Mouse (Mus musculus): ENCODE measurements around the gene Dlx6. TPM values are rescaled to one million over a fixed set of nuclear protein-coding genes. Genes with fewer than 3 reads are reported as not detected.

The Dlx6 gene
- polyA plus RNA-seq, 1 experiment = 12.3 TPM

DNA sequence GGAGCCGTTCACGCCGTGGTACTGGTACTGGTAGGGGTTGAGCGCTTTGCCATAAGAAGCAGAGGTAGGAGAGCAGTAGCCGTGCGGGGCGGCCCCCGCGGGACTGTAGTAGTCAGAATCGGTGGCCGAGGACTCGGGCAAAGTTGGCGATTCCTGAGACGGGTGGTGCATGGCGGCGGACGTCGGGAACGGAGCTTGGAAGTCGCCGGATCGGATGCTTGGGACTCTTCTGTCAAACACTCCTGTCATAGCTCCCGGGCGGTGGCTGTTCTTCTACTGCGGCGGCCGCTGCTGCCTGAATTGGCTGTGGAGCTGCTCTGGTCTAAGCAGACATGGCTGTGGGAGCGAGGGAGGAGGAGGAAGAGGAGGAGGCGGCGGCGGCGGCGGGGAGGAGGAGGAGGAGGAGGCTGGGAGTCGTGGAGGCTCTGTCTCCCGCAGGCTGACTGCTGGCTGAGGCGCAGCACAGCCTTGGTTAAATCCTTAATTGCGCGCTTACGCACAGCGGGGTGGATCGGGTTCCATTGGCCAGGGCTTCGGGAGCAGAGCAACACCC lies 18.6 kb downstream of the Dlx6 start, which contains the start of gene Dlx5:
Dlx5 (minus strand) TSS at position 448 of the 553 bp plus-strand sequence.
- H3K4me1 ChIP-seq (ENCODE audit: control insufficient read depth, insufficient read depth, low read length) = peaks cover 11% of the 10 kb centered on the region

GRCm38 (mm10) chr6:6882266-6882797 lies 19.2 kb downstream of the Dlx6 start:
- TF ChIP-seq POLR2A (IDR thresholded peaks at IDR 0.05; ENCODE audit: control insufficient read depth, low read depth, low read length) (no peak), CTCF (IDR thresholded peaks at IDR 0.05; ENCODE audit: control insufficient read depth, insufficient read depth, insufficient replicate concordance, low read depth, low read length) (no peak)
- Histone ChIP-seq H3K27ac (ENCODE audit: control insufficient read depth, insufficient read depth, low read depth, low read length) (no peak overlapping the region), H3K36me3 (ENCODE audit: control insufficient read depth, insufficient read depth, low read length) (no peaks in the 10 kb centered on the region), H3K27me3 (ENCODE audit: control insufficient read depth, insufficient read depth, low read length) (peaks cover 2% of the 10 kb centered on the region; the same call in 1 of the 2 replicates), H3K4me1 (ENCODE audit: control insufficient read depth, insufficient read depth, low read length) (peaks cover 11% of the 10 kb centered on the region), H3K4me3 (ENCODE audit: control insufficient read depth, low read depth, low read length) (no peak overlapping the region; the same call in 1 of the 2 replicates)

More for the DNA sequence above, 18.6 kb downstream of the Dlx6 start, which contains the start of gene Dlx5:
- Histone ChIP-seq H3K36me3 (ENCODE audit: control insufficient read depth, insufficient read depth, low read length) (no peaks in the 10 kb centered on the region), H3K27me3 (ENCODE audit: control insufficient read depth, insufficient read depth, low read length) (peaks cover 2% of the 10 kb centered on the region; the same call in 1 of the 2 replicates), H3K27ac (ENCODE audit: control insufficient read depth, insufficient read depth, low read depth, low read length) (no peak within 1 kb of the TSS), H3K4me3 (ENCODE audit: control insufficient read depth, low read depth, low read length) (peak within 1 kb of the TSS; percentile 72)
- TF ChIP-seq CTCF (IDR thresholded peaks at IDR 0.05; ENCODE audit: control insufficient read depth, insufficient read depth, insufficient replicate concordance, low read depth, low read length) (no peak), POLR2A (IDR thresholded peaks at IDR 0.05; ENCODE audit: control insufficient read depth, low read depth, low read length) (no peak)

GRCm38 (mm10) chr6:6884897-6885296 lies 21.8 kb downstream of the Dlx6 start:
- H3K36me3 ChIP-seq (ENCODE audit: control insufficient read depth, insufficient read depth, low read length) = no peaks in the 10 kb centered on the region
- no peak overlapping the region for H3K27ac ChIP-seq (ENCODE audit: control insufficient read depth, insufficient read depth, low read depth, low read length)
- H3K27me3 ChIP-seq (ENCODE audit: control insufficient read depth, insufficient read depth, low read length) = no peaks in the 10 kb centered on the region
- peaks cover 7% of the 10 kb centered on the region for H3K4me1 ChIP-seq (ENCODE audit: control insufficient read depth, insufficient read depth, low read length)
- no peak overlapping the region for H3K4me3 ChIP-seq (ENCODE audit: control insufficient read depth, low read depth, low read length)
- TF ChIP-seq CTCF (IDR thresholded peaks at IDR 0.05; ENCODE audit: control insufficient read depth, insufficient read depth, insufficient replicate concordance, low read depth, low read length) = peak; percentile 60; the same call in 1 of the 2 replicates
- no peak for TF ChIP-seq POLR2A (IDR thresholded peaks at IDR 0.05; ENCODE audit: control insufficient read depth, low read depth, low read length)

- Histone ChIP-seq H3K4me1 (ENCODE audit: control insufficient read depth, insufficient read depth, low read length) (peaks cover 4% of the 10 kb centered on the region), H3K27me3 (ENCODE audit: control insufficient read depth, insufficient read depth, low read length) (no peaks in the 10 kb centered on the region), H3K27ac (ENCODE audit: control insufficient read depth, insufficient read depth, low read depth, low read length) (no peak overlapping the region), H3K36me3 (ENCODE audit: control insufficient read depth, insufficient read depth, low read length) (no peaks in the 10 kb centered on the region), H3K4me3 (ENCODE audit: control insufficient read depth, low read depth, low read length) (no peak overlapping the region)
- TF ChIP-seq CTCF (IDR thresholded peaks at IDR 0.05; ENCODE audit: control insufficient read depth, insufficient read depth, insufficient replicate concordance, low read depth, low read length) (no peak), POLR2A (IDR thresholded peaks at IDR 0.05; ENCODE audit: control insufficient read depth, low read depth, low read length) (no peak)
Measured at GRCm38 (mm10) chr6:6886225-6886624, 23.1 kb downstream of the Dlx6 start.

GRCm38 (mm10) chr6:6890047-6890446 lies 26.9 kb downstream of the Dlx6 start:
- no peaks in the 10 kb centered on the region for H3K4me1 ChIP-seq (ENCODE audit: control insufficient read depth, insufficient read depth, low read length)
- TF ChIP-seq POLR2A (IDR thresholded peaks at IDR 0.05; ENCODE audit: control insufficient read depth, low read depth, low read length) (no peak), CTCF (IDR thresholded peaks at IDR 0.05; ENCODE audit: control insufficient read depth, insufficient read depth, insufficient replicate concordance, low read depth, low read length) (no peak)
- no peaks in the 10 kb centered on the region for H3K27me3 ChIP-seq (ENCODE audit: control insufficient read depth, insufficient read depth, low read length)
- H3K27ac ChIP-seq (ENCODE audit: control insufficient read depth, insufficient read depth, low read depth, low read length) = no peak overlapping the region
- no peaks in the 10 kb centered on the region for H3K36me3 ChIP-seq (ENCODE audit: control insufficient read depth, insufficient read depth, low read length)
- no peak overlapping the region for H3K4me3 ChIP-seq (ENCODE audit: control insufficient read depth, low read depth, low read length)

DNA sequence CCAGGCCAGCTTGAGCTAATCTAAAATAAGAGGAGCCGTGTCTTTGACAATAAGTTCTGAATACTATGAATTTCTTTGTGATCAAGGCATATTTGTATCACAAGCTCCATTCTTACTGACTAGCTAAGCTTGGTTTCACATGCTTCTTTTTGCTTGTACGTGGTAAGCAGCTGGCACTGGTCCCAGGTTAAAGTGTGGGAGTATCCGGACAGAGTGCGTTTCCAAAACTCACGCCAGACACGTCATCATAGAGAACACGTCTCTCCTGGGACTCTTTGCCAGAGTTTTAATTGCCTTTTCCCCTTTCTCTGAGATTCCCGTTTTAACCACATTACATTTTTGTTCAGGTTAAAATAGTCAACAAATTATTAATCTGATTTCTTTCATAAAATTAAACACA lies 46.5 kb downstream of the Dlx6 start:
- Histone ChIP-seq H3K36me3 (ENCODE audit: control insufficient read depth, insufficient read depth, low read length) (no peaks in the 10 kb centered on the region), H3K4me1 (ENCODE audit: control insufficient read depth, insufficient read depth, low read length) (peaks cover 2% of the 10 kb centered on the region), H3K27me3 (ENCODE audit: control insufficient read depth, insufficient read depth, low read length) (no peaks in the 10 kb centered on the region), H3K27ac (ENCODE audit: control insufficient read depth, insufficient read depth, low read depth, low read length) (no peak overlapping the region), H3K4me3 (ENCODE audit: control insufficient read depth, low read depth, low read length) (no peak overlapping the region)
- TF ChIP-seq CTCF (IDR thresholded peaks at IDR 0.05; ENCODE audit: control insufficient read depth, insufficient read depth, insufficient replicate concordance, low read depth, low read length) = no peak
- TF ChIP-seq POLR2A (IDR thresholded peaks at IDR 0.05; ENCODE audit: control insufficient read depth, low read depth, low read length) = no peak

DNA sequence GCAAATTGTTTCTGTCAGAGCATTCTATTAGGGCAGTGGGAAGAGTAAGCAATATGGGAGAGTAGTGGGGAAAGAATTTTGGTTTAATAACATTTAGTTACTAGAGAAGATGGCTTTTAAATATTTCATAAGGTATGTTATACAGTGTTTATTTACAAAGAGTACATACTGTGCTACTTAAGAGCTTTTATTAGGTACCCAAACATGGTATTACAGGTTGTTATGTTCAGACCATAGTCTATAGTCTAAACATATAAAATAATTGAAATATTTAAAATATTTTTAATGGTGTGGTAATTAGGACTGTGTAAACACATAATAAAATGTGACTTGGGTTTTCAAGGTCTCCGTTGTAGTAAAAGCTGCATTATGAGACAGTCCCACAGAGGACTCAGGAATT lies 51.2 kb downstream of the Dlx6 start:
- Histone ChIP-seq H3K4me1 (ENCODE audit: control insufficient read depth, insufficient read depth, low read length) (peaks cover 2% of the 10 kb centered on the region; the same call in 1 of the 2 replicates), H3K4me3 (ENCODE audit: control insufficient read depth, low read depth, low read length) (no peak overlapping the region), H3K36me3 (ENCODE audit: control insufficient read depth, insufficient read depth, low read length) (no peaks in the 10 kb centered on the region), H3K27me3 (ENCODE audit: control insufficient read depth, insufficient read depth, low read length) (no peaks in the 10 kb centered on the region), H3K27ac (ENCODE audit: control insufficient read depth, insufficient read depth, low read depth, low read length) (no peak overlapping the region)
- TF ChIP-seq POLR2A (IDR thresholded peaks at IDR 0.05; ENCODE audit: control insufficient read depth, low read depth, low read length) (no peak), CTCF (IDR thresholded peaks at IDR 0.05; ENCODE audit: control insufficient read depth, insufficient read depth, insufficient replicate concordance, low read depth, low read length) (no peak)
